Mouse (Mus musculus) liver, adult 2 months (tissue): ENCODE results near the gene Smco2. TPM values are rescaled to one million over a fixed set of nuclear protein-coding genes. Genes with fewer than 3 reads are reported as not detected.
A peak's percentile ranks its signal among the peaks of the same experiment; 100 is the strongest.

ENCODE experiments used
- DNase-seq: peaks from one replicate; pipeline ENCODE4 v3.0.0-alpha.2; 2011; ENCODE audit warnings: low read depth, low spot score; ENCODE audit errors: extremely low read depth
- H3K27ac ChIP-seq: fragments of 200-500 bp; replicated peaks from 2 replicates; pipeline ENCODE4 v1.5.1; 2012; ENCODE audit warnings: low read depth, mild to moderate bottlenecking, control low read depth, inconsistent platforms, low read length; ENCODE audit not compliant: insufficient read depth
- H3K27me3 ChIP-seq: fragments of 200-500 bp; 2 replicates; pipeline ENCODE4 v1.6.1; 2012; ENCODE audit warnings: mild to moderate bottlenecking, moderate library complexity, low read length, inconsistent platforms; ENCODE audit not compliant: control insufficient read depth, insufficient read depth
- H3K36me3 ChIP-seq: fragments of 200-500 bp; 2 replicates; pipeline ENCODE4 v1.6.1; 2012; ENCODE audit warnings: low read length, inconsistent platforms; ENCODE audit not compliant: control insufficient read depth, insufficient read depth
- H3K4me1 ChIP-seq: fragments of 200-500 bp; 2 replicates; pipeline ENCODE4 v1.6.1; 2011; ENCODE audit warnings: low read length; ENCODE audit not compliant: control insufficient read depth, insufficient read depth
- H3K4me3 ChIP-seq: fragments of 200-500 bp; 2 replicates; pipeline ENCODE4 v1.5.1; 2011; ENCODE audit warnings: low read depth, mild to moderate bottlenecking, control low read depth, low read length, moderate library complexity; ENCODE audit not compliant: insufficient read depth
- H3K79me2 ChIP-seq: fragments of 200-500 bp; 2 replicates; pipeline ENCODE4 v1.6.1; 2012; ENCODE audit warnings: inconsistent platforms, mild to moderate bottlenecking, low read length, moderate library complexity; ENCODE audit not compliant: control insufficient read depth, insufficient read depth
- H3K9ac ChIP-seq: fragments of 200-500 bp; 2 replicates; pipeline ENCODE4 v1.6.1; 2012; ENCODE audit warnings: low read depth, mild to moderate bottlenecking, control low read depth, inconsistent platforms, low read length
- CTCF ChIP-seq: fragments of 200-500 bp; IDR thresholded peaks from 2 replicates; pipeline ENCODE4 v1.5.1; 2011; ENCODE audit warnings: low read depth, low read length, control low read depth
- POLR2A ChIP-seq: fragments of 200-500 bp; IDR thresholded peaks from 2 replicates; pipeline ENCODE4 v1.6.1; 2011; ENCODE audit warnings: low read length, control low read depth; ENCODE audit not compliant: insufficient read depth; ENCODE audit errors: extremely low read depth
- WGBS: fragments of 180-500 bp; shearing (Covaris S2); methylation state at CpG from one replicate; pipeline ENCODE4 v1.1.7; 2018; 5-methylcytosine and 5-hydroxymethylcytosine counted together
- polyA plus RNA-seq: library from polyadenylated mRNA; depleted of rRNA; stranded (reverse); fragments of >200 nt; gene quantifications from 2 replicates; pipeline ENCODE4 v1.2.3, GENCODE M21; 2012; rRNA removed
- total RNA-seq: library from RNA; depleted of rRNA; stranded (reverse); fragments of >200 nt; gene quantifications from 2 replicates; pipeline ENCODE4 v1.2.3, GENCODE M21; 2014; rRNA removed

The Smco2 gene
- not detected in 2 replicates for total RNA-seq
- 0.06 TPM in 1 of 2 replicates, not detected in the other for polyA plus RNA-seq

DNA sequence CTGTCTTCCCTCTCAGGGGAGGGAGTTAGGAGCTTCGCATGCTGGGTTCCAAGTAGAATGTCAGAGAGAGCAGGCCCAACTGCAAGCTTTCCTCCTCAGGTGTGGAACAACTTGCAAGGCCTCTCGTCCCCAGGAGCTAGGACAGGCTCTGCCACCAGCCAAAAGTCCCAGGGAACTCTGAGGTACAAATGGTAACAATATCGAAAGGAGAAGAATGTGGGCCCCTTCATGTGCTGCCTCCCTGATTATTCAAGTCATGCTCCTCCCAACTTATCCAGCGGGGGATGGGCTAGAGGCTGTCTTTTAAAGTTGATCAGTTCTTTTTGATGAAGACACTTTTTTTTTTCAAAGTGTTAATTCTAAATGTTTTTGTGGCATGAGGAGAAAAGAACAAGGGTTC lies at the start of gene Smco2:
Smco2 (plus strand) TSS at position 55 of the 400 bp plus-strand sequence.
- no peak for TF ChIP-seq POLR2A
- TF ChIP-seq CTCF: no peak
- Histone ChIP-seq H3K9ac (no peak within 1 kb of the TSS), H3K27me3 (no peaks in the 10 kb centered on the region), H3K4me3 (no peak within 1 kb of the TSS), H3K79me2 (no peaks in the 10 kb centered on the region), H3K27ac (no peak within 1 kb of the TSS), H3K4me1 (no peaks in the 10 kb centered on the region), H3K36me3 (no peaks in the 10 kb centered on the region)
- no peak for DNase-seq
- WGBS: 88% methylated on average over 4 of the region's 4 CpGs

DNA sequence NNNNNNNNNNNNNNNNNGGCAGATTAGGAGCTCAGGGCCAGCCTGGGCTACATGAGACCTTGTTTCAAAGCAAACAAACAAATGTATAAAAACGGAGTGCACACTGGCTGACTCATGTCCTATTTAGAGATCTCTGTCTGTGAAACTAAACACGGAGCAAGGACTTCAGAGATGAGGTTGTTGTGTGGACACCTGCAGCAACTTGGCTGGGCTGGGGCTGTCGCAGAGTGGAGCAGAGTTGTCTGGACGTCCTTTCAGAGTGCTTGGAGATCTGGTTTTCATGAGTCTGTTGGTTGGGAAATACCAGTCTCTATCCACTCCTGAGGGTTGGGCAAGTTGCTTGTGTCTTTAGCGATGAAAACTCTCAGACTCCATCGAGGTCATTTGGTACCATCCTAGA lies 39.9 kb upstream of the Smco2 start:
- 90% methylated on average over 6 of the region's 6 CpGs for WGBS
- H3K4me3 ChIP-seq: no peak overlapping the region
- peaks cover 3% of the 10 kb centered on the region; the same call in 1 of the 2 replicates for H3K36me3 ChIP-seq
- no peaks in the 10 kb centered on the region for H3K27me3 ChIP-seq
- no peak overlapping the region for H3K27ac ChIP-seq
- TF ChIP-seq CTCF (no peak), POLR2A (no peak)
- no peaks in the 10 kb centered on the region for H3K4me1 ChIP-seq
- no peak for DNase-seq
- H3K79me2 ChIP-seq: no peaks in the 10 kb centered on the region
- H3K9ac ChIP-seq: no peak overlapping the region

DNA sequence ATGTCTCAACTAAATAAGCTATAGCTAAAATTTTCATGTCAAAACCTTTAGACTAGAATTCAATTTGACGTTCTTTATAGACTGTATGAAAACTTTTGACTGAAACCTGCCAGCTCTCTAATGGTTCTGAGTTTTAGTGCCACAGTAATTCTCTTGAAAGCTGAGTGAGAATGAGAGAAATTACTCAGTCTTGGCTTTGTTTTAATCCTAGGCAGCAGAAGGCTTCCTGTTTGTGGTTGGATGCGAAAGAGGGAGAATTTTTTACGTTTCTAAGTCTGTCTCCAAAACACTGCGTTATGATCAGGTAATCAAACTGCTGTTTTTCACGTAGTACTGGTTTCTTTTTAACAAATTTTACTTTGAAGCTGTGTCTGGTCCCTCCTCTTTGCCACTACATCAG lies 36.9 kb upstream of the Smco2 start:
- Histone ChIP-seq H3K79me2 (no peaks in the 10 kb centered on the region), H3K27me3 (no peaks in the 10 kb centered on the region), H3K4me1 (no peaks in the 10 kb centered on the region), H3K4me3 (no peak overlapping the region), H3K36me3 (peaks cover 3% of the 10 kb centered on the region; the same call in 1 of the 2 replicates), H3K27ac (no peak overlapping the region), H3K9ac (no peak overlapping the region)
- WGBS: 90% methylated on average over 5 of the region's 5 CpGs
- no peak for DNase-seq
- TF ChIP-seq CTCF (no peak), POLR2A (no peak)

DNA sequence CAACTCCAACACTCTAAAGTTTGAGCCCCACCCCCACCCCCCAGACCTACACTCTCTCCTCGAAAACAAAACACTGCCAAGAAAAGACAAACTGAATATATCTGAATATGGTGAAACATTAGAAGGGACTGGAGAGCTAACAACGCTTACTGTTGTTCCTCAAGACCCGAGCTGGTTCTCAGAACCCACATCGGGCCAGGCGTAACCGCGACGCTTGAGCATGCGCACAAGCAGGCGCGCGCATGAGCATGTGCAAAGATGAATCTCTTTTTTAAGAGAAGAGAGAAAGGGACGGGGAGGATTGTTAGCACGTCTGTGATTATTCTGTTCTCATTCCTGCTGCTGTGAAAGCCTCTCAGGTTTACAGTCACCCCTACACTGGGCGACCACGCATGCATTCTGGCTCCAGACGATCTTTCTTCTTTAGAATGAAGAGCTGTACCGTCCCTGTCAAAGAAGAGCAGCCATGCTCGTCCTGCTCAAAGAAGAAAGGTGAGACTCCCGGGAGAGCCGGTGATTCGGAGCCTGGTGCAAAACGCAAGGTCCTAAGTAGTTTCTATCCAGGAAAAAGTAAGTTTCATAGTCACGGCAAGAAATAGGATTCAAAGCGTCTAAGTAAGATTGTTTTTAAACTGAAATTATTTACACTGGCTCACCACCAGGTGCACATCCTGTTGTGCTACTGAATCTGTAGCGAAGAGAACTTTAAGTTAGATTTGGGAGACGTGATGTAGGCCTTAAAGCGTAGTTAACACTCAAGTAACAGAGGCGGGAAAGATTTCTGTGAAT lies 29.5 kb upstream of the Smco2 start:
- 88% methylated on average over 29 of the region's 29 CpGs for WGBS
- H3K4me3 ChIP-seq: no peak overlapping the region
- H3K9ac ChIP-seq: no peak overlapping the region
- no peaks in the 10 kb centered on the region for H3K36me3 ChIP-seq
- no peak for TF ChIP-seq CTCF
- no peaks in the 10 kb centered on the region for H3K27me3 ChIP-seq
- DNase-seq: no peak
- peaks cover 3% of the 10 kb centered on the region for H3K4me1 ChIP-seq
- H3K27ac ChIP-seq: no peak overlapping the region
- no peaks in the 10 kb centered on the region for H3K79me2 ChIP-seq

DNA sequence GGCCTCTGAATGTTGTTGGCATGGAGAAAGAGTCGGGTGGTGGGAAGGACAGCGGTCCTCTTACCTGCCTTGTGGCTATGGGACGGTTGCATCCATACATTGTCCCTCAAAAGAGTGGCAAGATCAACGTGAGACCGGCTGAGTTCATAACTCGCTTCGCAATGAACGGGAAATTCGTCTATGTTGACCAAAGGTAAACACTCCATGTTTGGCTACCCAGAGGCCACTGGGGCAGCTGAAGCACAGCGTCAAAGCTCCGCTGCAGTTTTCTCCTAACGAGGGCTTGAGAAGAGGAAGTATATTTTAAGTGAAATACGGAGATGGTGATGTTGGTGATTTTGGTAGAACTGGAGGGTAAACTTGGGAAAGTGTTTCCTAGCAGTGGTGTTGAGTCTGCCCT lies 27.9 kb upstream of the Smco2 start:
- no peak overlapping the region for H3K27ac ChIP-seq
- no peaks in the 10 kb centered on the region for H3K36me3 ChIP-seq
- H3K9ac ChIP-seq: no peak overlapping the region
- TF ChIP-seq CTCF: no peak
- TF ChIP-seq POLR2A: no peak
- H3K4me3 ChIP-seq: no peak overlapping the region
- H3K79me2 ChIP-seq: no peaks in the 10 kb centered on the region
- DNase-seq: peak; percentile 60
- H3K27me3 ChIP-seq: no peaks in the 10 kb centered on the region
- H3K4me1 ChIP-seq: peaks cover 3% of the 10 kb centered on the region
- 37% methylated on average over 13 of the region's 13 CpGs for WGBS

DNA sequence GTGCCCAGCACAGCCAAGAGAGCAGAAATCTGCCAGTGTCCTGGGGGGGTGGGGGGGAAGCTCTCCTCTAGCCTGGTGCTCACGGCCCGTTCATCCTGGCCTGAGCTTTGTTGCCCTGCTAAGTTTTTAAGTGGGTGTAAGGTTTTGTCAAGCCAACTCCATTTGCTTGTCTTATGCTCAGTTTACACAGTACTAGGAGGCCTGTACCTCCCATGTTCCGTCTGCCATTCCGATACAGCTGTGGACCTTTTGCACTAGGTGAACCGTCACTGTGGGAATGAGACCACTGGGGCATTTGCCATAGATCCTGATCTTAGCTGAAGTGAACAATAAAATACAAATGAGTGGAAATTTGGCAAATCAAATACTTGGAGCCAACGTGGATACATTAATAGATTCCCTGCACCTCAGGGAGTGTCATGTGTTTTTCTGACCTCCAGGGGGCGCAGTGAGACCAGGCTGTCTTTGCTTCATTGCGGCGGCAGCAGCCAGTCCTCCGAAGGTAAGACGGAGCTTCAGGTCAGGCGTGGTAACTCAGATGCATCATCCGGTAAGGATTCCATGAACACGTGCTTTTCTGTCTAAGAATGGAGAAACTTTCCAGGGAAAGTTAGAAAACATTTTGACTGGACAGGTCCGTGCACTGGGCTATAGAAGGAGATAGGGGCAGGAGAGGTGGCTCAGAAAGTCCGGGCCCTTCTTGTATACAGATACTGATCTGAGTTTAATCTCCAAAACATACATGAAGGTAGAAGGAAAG lies 25.0 kb upstream of the Smco2 start:
- WGBS: 49% methylated on average over 16 of the region's 16 CpGs
- H3K27ac ChIP-seq: no peak overlapping the region
- H3K36me3 ChIP-seq: no peaks in the 10 kb centered on the region
- no peak overlapping the region for H3K9ac ChIP-seq
- DNase-seq: peak; percentile 20
- no peaks in the 10 kb centered on the region for H3K79me2 ChIP-seq
- H3K4me1 ChIP-seq: peaks cover 3% of the 10 kb centered on the region
- H3K4me3 ChIP-seq: no peak overlapping the region
- TF ChIP-seq POLR2A (no peak), CTCF (peak; percentile 92)
- no peaks in the 10 kb centered on the region for H3K27me3 ChIP-seq
